Mouse (Mus musculus) kidney, embryonic 14.5 days (tissue): ENCODE data around the gene Usp19. TPM values are rescaled to one million over a fixed set of nuclear protein-coding genes. Genes with fewer than 3 reads are reported as not detected.

ENCODE experiments used
- ATAC-seq: fragments of 200-750 bp; cut with Nextera tagmentation; 2 replicates; pipeline ENCODE4 v1.8.0; 2017; ENCODE audit warnings: moderate number of reproducible peaks, mild to moderate bottlenecking, moderate TSS enrichment, moderate library complexity; ENCODE audit not compliant: low FRiP score, low TSS enrichment
- H3K27ac ChIP-seq: fragments of 300-500 bp; sonication (generic); 2 replicates; pipeline ENCODE4 v1.5.1; 2014; ENCODE audit warnings: low read depth, mild to moderate bottlenecking, low read length, moderate library complexity, mixed read lengths
- H3K27me3 ChIP-seq: fragments of 300-500 bp; sonication (generic); 2 replicates; pipeline ENCODE4 v1.6.1; 2014; ENCODE audit warnings: mild to moderate bottlenecking, low read length; ENCODE audit not compliant: control insufficient read depth, insufficient read depth
- H3K36me3 ChIP-seq: fragments of 300-500 bp; sonication (generic); 2 replicates; pipeline ENCODE4 v1.6.1; 2014; ENCODE audit warnings: low read length, mixed read lengths; ENCODE audit not compliant: control insufficient read depth, insufficient read depth
- H3K4me1 ChIP-seq: fragments of 300-500 bp; sonication (generic); 2 replicates; pipeline ENCODE4 v1.6.1; 2014; ENCODE audit warnings: low read length, mixed read lengths; ENCODE audit not compliant: control insufficient read depth, insufficient read depth
- H3K4me2 ChIP-seq: fragments of 300-500 bp; sonication (generic); replicated peaks from 2 replicates; pipeline ENCODE4 v1.6.1; 2014; ENCODE audit warnings: low read depth, mild to moderate bottlenecking, low read length
- H3K4me3 ChIP-seq: fragments of 300-500 bp; sonication (generic); 2 replicates; pipeline ENCODE4 v1.5.1; 2014; ENCODE audit warnings: mild to moderate bottlenecking, low read length
- H3K9ac ChIP-seq: fragments of 300-500 bp; sonication (generic); 2 replicates; pipeline ENCODE4 v1.6.1; 2014; ENCODE audit warnings: low read depth, mild to moderate bottlenecking, low read length, moderate library complexity
- H3K9me3 ChIP-seq: fragments of 300-500 bp; sonication (generic); 2 replicates; pipeline ENCODE4 v1.6.1; 2016; ENCODE audit warnings: low read length; ENCODE audit not compliant: control insufficient read depth
- WGBS: fragments of 180-500 bp; shearing (Covaris S2); extraction: QIAGEN DNeasy Blood & Tissue Kit; methylation state at CpG from one replicate; pipeline ENCODE4 v1.1.7; 2014; 5-methylcytosine and 5-hydroxymethylcytosine counted together
- polyA plus RNA-seq: library from polyadenylated mRNA; unstranded; fragments of >200 nt; fragmentation: Nextera tagmentation; extraction: Ambion mirVana; gene quantifications from 2 replicates; pipeline ENCODE4 v1.2.1, GENCODE M21; 2014

The Usp19 gene
- polyA plus RNA-seq, 1 experiment from 2014 or later = 69.4 TPM

DNA sequence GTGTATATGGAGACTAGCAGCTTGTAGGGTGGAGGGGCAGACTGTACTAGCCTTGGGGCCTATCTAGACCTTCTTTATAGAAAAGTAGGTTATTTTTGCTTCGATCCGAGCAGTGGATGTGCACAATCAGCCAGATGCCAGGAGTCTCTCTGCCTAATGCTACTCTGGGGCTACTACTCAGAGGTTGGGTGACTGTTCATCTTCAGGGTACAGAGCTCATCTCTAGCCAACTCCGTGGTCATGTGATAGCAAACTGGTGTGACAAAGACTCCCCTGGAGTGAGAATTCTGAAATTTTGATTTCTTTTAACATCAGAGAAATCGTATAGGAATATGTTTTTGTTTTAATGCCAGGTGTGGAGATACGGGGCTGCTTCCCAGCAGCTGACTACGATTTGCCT lies 37.5 kb upstream of the Usp19 start:
- peak overlapping the region; percentile 70 for H3K9ac ChIP-seq
- H3K4me3 ChIP-seq = peak overlapping the region; percentile 62
- 53% methylated on average over 6 of the region's 6 CpGs for WGBS
- H3K36me3 ChIP-seq = peaks cover 4% of the 10 kb centered on the region
- ATAC-seq = peak; percentile 17; the same call in 1 of the 2 replicates
- H3K27me3 ChIP-seq = no peaks in the 10 kb centered on the region
- peaks cover 20% of the 10 kb centered on the region; the same call in 1 of the 2 replicates for H3K4me1 ChIP-seq
- H3K4me2 ChIP-seq = peak overlapping the region; percentile 87
- H3K9me3 ChIP-seq = no peaks in the 10 kb centered on the region
- peak overlapping the region; percentile 47 for H3K27ac ChIP-seq

DNA sequence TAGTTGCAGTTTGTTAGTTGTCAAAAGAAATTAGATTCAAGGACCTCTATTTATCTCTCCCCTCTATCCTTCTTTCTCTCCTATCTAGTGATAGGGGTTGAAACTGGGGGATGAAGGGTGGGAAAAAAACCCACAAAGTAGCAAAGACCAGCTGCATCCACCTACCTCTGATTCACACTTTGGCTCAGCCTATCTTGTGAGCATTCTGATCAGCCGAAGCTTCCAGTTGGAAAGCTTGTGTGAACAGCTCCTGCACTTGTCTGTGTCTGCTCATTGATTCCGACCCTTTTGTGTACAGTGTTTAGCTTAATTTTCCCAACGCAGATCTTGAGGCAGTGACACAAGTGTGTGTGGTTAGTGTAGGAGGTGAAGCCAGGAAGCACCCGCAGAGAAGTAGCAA lies 36.9 kb upstream of the Usp19 start:
- Histone ChIP-seq H3K9me3 (no peaks in the 10 kb centered on the region), H3K4me2 (no peak overlapping the region), H3K4me1 (peaks cover 20% of the 10 kb centered on the region; the same call in 1 of the 2 replicates), H3K9ac (peak overlapping the region; percentile 70; the same call in 1 of the 2 replicates), H3K27me3 (no peaks in the 10 kb centered on the region), H3K36me3 (no peaks in the 10 kb centered on the region; the same call in 1 of the 2 replicates), H3K4me3 (no peak overlapping the region), H3K27ac (no peak overlapping the region; the same call in 1 of the 2 replicates)
- whole genome bisulfite sequencing = 80% methylated on average over 4 of the region's 4 CpGs
- ATAC-seq = no peak

DNA sequence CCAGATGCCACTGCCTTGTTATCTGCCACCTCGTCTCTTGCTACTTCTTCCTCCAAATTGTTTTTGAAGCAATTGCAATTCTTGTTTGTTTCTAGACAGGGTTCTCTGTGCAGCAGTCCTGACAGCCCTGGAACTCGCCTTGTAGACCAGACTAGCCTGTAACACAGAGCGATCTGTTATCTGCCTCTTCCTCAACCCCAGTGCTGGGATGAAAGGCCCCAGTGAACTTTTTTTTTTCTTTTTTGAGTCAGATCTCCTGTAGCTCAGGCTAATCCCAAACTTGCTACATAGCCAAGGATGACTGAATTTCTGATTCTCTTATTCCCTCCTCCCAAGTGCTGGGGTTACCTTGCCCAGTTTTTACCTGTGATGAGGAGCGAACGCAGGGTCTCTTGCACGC lies 36.0 kb upstream of the Usp19 start:
- Histone ChIP-seq H3K27ac (no peak overlapping the region), H3K9me3 (no peaks in the 10 kb centered on the region), H3K4me3 (no peak overlapping the region), H3K36me3 (no peaks in the 10 kb centered on the region), H3K4me1 (peaks cover 19% of the 10 kb centered on the region; the same call in 1 of the 2 replicates), H3K27me3 (no peaks in the 10 kb centered on the region), H3K4me2 (no peak overlapping the region), H3K9ac (peak overlapping the region; percentile 4; the same call in 1 of the 2 replicates)
- 86% methylated on average over 6 of the region's 6 CpGs for WGBS
- ATAC-seq = no peak

DNA sequence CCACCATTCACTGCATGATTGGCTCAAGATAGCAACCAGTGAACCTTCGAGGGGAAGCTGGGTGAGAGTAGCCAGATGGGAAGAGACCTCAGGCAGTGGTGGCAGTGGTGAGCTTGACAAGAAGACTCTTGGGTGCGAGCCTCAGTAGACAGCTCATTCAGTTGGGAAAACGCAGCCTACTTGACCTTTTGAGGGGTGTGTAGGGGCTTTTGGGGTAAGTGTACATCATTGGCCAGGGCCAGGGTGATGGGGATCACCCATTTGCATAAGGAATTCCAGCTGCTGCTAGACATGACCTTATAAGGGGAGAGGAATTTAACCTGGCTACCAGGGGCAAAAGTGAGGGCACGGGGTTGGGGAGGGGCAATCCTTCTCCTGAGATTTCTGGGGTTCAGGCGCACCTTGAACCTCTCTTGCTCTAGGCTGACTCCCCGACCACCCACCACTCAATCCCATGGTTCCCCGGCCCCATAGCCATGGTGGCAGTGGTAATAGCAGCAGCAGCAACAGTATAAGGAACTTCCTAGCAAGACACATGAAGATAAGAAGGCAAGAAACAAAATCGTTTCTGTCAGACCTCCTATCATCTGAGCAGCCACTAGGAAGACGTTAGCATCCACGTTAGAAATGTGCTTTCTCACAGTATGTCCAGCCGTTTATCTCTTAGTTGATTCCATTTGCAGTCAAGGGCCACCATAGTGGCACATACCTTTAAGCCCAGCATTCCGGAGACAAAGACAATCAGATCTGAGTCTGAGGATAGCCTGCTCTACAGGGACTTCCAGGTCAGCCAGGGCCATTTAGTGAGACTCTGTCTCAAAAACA lies 34.4 kb upstream of the Usp19 start:
- Histone ChIP-seq H3K4me2 (no peak overlapping the region), H3K9me3 (no peaks in the 10 kb centered on the region), H3K4me3 (no peak overlapping the region), H3K27me3 (no peaks in the 10 kb centered on the region), H3K27ac (no peak overlapping the region), H3K4me1 (peaks cover 5% of the 10 kb centered on the region; the same call in 1 of the 2 replicates), H3K36me3 (no peaks in the 10 kb centered on the region), H3K9ac (no peak overlapping the region)
- 71% methylated on average over 12 of the region's 12 CpGs for WGBS
- no peak for ATAC-seq

DNA sequence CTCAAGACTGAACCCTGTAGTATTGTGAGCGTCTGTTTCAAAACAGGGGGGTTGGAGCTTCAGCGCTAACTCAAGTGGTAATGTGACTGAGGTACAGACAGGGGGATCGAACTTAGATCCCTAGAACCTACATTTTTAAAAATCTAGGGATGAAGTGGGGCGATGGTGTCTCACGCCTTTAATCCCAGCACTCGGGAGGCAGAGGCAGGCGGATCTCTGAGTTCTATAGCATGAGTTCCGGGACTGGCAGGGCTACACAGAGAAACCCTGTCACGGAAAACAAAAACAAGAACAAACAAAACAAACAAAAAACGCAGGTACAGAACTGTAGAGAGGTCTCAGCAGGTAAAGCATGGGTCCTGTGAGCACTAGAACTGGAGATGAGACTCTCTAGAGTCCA lies 33.4 kb upstream of the Usp19 start:
- Histone ChIP-seq H3K27ac (no peak overlapping the region), H3K9me3 (no peaks in the 10 kb centered on the region), H3K4me1 (peaks cover 6% of the 10 kb centered on the region), H3K4me3 (no peak overlapping the region), H3K27me3 (no peaks in the 10 kb centered on the region), H3K9ac (no peak overlapping the region), H3K4me2 (no peak overlapping the region), H3K36me3 (no peaks in the 10 kb centered on the region)
- ATAC-seq = no peak
- WGBS = 88% methylated on average over 10 of the region's 10 CpGs

DNA sequence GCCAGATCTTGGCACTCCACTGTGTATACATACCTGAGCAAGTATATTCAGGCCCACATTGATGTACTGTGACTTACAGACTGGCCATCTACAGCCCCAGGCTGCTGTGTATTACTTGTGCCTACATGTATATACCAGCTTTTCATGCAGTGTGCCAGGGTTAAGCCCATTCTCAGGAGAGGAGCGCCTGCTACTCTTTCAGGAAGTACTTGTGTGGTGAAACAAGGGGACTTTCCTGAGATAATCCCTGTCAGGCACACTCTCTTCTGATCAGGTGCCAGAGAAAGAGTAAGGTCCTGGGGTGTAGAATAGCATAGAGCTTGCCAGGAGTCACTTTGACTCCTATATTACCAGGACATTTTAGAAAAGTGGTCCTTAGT lies 30.5 kb upstream of the Usp19 start:
- no peak for ATAC-seq
- Histone ChIP-seq H3K27me3 (no peaks in the 10 kb centered on the region), H3K9ac (no peak overlapping the region), H3K4me3 (peak overlapping the region; percentile 87), H3K4me2 (peak overlapping the region; percentile 86), H3K4me1 (peaks cover 14% of the 10 kb centered on the region), H3K36me3 (peaks cover 21% of the 10 kb centered on the region), H3K27ac (peak overlapping the region; percentile 93), H3K9me3 (no peaks in the 10 kb centered on the region)
- 91% methylated on average over 1 of the region's 1 CpGs for WGBS

DNA sequence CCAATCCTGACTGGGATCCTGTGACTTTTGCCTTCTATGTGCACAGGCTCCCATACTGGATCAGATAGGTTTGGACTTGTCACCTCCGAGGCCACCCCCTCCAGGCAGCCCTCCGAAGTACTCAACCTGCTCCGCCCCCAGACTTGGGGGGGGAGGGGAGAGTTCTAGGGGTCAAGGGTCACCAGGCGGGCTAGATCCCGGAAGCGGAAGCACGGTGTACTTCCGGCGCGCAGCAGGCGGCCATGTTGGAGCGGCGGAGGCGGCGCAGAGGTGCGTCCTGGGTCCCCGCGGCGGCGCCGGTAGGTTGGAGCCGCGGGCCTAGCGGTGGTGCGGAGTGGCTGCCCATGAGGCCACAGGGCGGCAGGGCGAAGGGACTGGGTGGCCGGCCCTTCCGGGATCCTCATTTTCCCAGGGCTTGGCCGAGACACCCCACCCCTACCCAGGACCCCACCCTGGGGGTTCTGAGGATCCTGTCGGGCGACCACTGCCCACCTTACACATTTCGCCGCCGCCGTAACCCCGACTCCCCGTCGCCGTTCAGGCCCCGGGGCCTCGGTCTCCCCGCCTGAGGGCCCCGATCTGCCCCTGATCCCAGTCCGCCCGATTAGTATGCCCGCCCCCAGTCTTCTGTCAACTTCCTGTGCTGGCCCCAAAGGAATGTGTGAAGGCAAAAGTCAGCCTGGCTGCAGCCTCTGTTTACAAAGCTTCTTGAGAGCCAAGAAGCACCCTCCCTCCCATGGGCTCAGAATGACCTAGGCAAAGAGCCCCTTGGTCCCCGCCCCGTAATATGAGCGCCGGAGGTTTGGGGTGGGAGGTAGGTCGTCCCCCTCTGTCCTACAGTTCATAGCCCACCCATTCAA lies 29.9 kb upstream of the Usp19 start, which contains the start of gene Ccdc71:
Gene Ccdc71, plus strand, starts transcription at position 209 of the 860 bp plus-strand sequence.
- H3K4me1 ChIP-seq = peaks cover 14% of the 10 kb centered on the region
- ATAC-seq = peak; percentile 88
- under 1% methylated on average over 46 of the region's 52 CpGs for WGBS
- H3K4me3 ChIP-seq = peak within 1 kb of the TSS; percentile 87
- H3K27ac ChIP-seq = peak within 1 kb of the TSS; percentile 93
- peak within 1 kb of the TSS; percentile 88 for H3K9ac ChIP-seq
- no peaks in the 10 kb centered on the region for H3K27me3 ChIP-seq
- H3K36me3 ChIP-seq = peaks cover 28% of the 10 kb centered on the region
- no peaks in the 10 kb centered on the region for H3K9me3 ChIP-seq
- H3K4me2 ChIP-seq = peak within 1 kb of the TSS; percentile 86

DNA sequence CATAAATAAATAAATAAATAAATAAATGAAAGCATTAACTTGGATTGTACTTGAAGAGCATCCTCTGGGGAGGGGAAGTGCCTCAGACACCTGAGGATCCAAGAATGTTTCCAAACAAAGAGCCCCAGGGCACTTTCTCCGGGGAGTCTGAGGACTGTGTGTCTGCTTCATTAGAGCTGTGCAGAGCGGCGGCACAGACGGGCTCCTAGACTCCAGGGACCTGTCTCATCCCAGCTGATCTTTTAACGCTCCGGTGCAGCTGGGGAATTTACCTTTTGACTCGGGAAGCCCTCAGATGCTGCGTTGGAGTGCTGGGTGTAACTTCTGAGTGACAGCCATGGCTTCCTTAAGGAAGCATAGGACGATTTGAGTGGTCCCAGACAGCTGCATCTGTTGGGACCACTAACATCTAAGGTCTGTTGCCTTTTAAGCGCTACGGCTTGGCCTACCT lies 29.2 kb upstream of the Usp19 start, which contains the start of gene Klhdc8b:
Gene Klhdc8b, minus strand, starts transcription at position 401 of the 451 bp plus-strand sequence.
- H3K9me3 ChIP-seq = no peaks in the 10 kb centered on the region
- peak within 1 kb of the TSS; percentile 86 for H3K4me2 ChIP-seq
- peak; percentile 14; the same call in 1 of the 2 replicates for ATAC-seq
- H3K4me1 ChIP-seq = peaks cover 14% of the 10 kb centered on the region
- peak within 1 kb of the TSS; percentile 88 for H3K9ac ChIP-seq
- H3K36me3 ChIP-seq = peaks cover 32% of the 10 kb centered on the region
- H3K4me3 ChIP-seq = peak within 1 kb of the TSS; percentile 87
- no peaks in the 10 kb centered on the region for H3K27me3 ChIP-seq
- peak within 1 kb of the TSS; percentile 93 for H3K27ac ChIP-seq
- 18% methylated on average over 11 of the region's 11 CpGs for WGBS
